Mouse (Mus musculus): ENCODE data around the gene Apoh.

Apoh gene

GRCm38 (mm10) chr11:108333583-108334379 is 9.4 kb upstream of the Apoh start:
- DNase-seq, result no peak

- DNase-seq, result no peak
Measured at GRCm38 (mm10) chr11:108334658-108335057, 8.5 kb upstream of the Apoh start.

- DNase-seq, result no peak
Measured at GRCm38 (mm10) chr11:108335536-108335935, 7.6 kb upstream of the Apoh start.

GRCm38 (mm10) chr11:108336445-108336844 is 6.7 kb upstream of the Apoh start:
- DNase-seq, result no peak

GRCm38 (mm10) chr11:108340293-108340692 is 2.9 kb upstream of the Apoh start:
- no peak for DNase-seq

GRCm38 (mm10) chr11:108341783-108342182 is 1.4 kb upstream of the Apoh start:
- DNase-seq, result no peak

GRCm38 (mm10) chr11:108343789-108344462 is 772 bp downstream of the Apoh start, which contains the start of gene Prkca:
Gene Prkca, minus strand, starts transcription at chr11:108343928.
- peak; percentile 96 to 98 for DNase-seq

GRCm38 (mm10) chr11:108344759-108345158 is 1.6 kb downstream of the Apoh start:
- DNase-seq, result no peak

GRCm38 (mm10) chr11:108345321-108345720 is 2.2 kb downstream of the Apoh start:
- DNase-seq, result no peak

- no peak for DNase-seq
Measured at GRCm38 (mm10) chr11:108350799-108351198, 7.6 kb downstream of the Apoh start.

GRCm38 (mm10) chr11:108352842-108353388 is 9.8 kb downstream of the Apoh start:
- DNase-seq, result no peak

GRCm38 (mm10) chr11:108356020-108356419 is 12.9 kb downstream of the Apoh start:
- DNase-seq, result no peak

GRCm38 (mm10) chr11:108358911-108359310 is 15.8 kb downstream of the Apoh start:
- DNase-seq, result no peak

GRCm38 (mm10) chr11:108360983-108361382 is 17.8 kb downstream of the Apoh start:
- DNase-seq, result no peak

- no peak for DNase-seq
Measured at GRCm38 (mm10) chr11:108362965-108363364, 19.8 kb downstream of the Apoh start.

- peak; percentile 25 to 38 for DNase-seq
Measured at GRCm38 (mm10) chr11:108363991-108364390, 20.8 kb downstream of the Apoh start.

- DNase-seq, result no peak
Measured at GRCm38 (mm10) chr11:108364945-108365589, 21.9 kb downstream of the Apoh start.

GRCm38 (mm10) chr11:108365600-108365999 is 22.4 kb downstream of the Apoh start:
- DNase-seq, result no peak

- no peak for DNase-seq
Measured at GRCm38 (mm10) chr11:108367046-108367445, 23.9 kb downstream of the Apoh start.

- DNase-seq, result peak in 1 of 2 experiments; percentile 7
Measured at GRCm38 (mm10) chr11:108376815-108377214, 33.7 kb downstream of the Apoh start.

- DNase-seq, result peak; percentile 87
Measured at GRCm38 (mm10) chr11:108377680-108378362, 34.7 kb downstream of the Apoh start.

GRCm38 (mm10) chr11:108378363-108378751 is 35.2 kb downstream of the Apoh start:
- no peak for DNase-seq

- no peak for DNase-seq
Measured at GRCm38 (mm10) chr11:108382664-108383063, 39.5 kb downstream of the Apoh start.

Measured in kidney, postnatal 4 days (tissue).